Mouse (Mus musculus) frontal cortex, postnatal 25 days (tissue): ENCODE measurements at regions not wholly inside any gene's neighbourhood (a gene's known extent, or its start where the extent isn't known, plus 50 kb on each side); places are given as distances from the start of the nearest gene placed in this dataset.
A peak's percentile ranks its signal among the peaks of the same experiment; 100 is the strongest.

Experiments used
- DNase-seq, 2 experiments: peaks; one replicate each; pipeline ENCODE4 v3.0.0; 2022; ENCODE audit warnings: low spot score in 2 of 2

DNA sequence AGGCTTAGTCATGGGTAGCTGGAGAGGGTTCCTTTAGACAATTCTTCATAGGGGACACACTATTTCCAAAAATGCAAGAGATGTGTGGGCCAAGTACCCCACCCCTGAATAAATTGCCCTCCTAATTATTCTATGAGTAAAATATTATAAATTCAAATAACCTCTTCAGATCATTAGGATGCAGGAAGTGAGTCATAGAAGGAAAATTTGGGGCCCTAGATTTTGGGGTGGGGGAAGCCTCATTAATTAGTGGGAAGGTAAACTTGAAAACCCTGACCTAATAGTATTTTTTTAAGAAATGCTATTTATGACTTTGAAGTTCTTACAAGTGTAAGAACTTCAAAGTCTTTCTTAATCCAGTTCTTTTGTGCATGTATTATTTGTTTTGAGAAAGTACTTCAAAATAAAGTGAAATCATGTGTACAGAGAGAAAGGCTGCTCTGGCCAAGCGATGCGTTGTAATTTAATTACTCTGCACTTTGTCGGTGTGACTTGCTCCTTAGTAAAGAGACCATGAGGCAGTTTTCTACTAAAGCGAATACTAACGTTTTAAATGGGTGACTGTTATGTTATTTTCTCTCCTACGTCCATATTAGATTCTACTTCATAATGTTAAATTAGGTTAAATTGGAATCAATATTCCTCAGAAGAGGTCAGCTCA is 200.6 kb downstream of the Tgfb2 start:
- no peak for DNase-seq

DNA sequence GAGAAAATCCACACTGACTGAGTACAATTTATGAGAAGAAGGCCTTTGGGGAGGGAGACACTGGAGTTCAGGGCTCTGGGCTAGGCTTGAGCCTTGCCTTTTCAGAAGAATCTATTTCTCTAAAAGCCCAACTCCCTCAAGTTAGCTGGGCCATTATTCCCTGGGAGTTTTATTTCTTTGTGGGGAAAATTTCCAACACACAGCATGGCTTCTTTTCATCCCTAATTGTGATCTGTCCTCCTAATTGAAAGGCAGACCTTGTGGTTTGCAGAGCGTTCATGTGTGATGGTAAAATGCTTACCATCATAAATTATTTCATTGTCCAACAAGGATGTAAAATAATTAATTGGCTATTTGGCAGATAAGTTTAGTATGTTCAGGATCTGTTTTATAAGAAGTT is 204.1 kb downstream of the Tgfb2 start:
- no peak for DNase-seq

DNA sequence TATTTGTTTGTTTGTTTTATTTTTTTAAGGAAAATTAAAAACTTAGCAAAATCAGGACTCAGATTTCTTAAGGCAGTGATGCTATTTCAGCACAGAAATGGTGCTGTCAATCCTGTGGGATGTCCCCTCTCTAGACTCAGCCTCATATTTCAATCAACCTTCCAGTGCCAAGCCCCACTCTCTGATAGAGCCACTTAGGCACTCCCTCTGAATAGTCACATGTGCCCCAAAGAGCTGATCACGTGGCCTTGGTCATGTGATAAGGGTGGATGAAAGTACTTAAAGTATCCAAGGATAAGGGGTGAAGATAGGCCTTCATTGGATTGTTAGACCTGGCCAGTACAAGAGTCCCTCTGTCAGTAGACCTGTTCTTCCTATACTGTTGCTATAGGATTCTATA is 207.9 kb downstream of the Tgfb2 start:
- no peak for DNase-seq

DNA sequence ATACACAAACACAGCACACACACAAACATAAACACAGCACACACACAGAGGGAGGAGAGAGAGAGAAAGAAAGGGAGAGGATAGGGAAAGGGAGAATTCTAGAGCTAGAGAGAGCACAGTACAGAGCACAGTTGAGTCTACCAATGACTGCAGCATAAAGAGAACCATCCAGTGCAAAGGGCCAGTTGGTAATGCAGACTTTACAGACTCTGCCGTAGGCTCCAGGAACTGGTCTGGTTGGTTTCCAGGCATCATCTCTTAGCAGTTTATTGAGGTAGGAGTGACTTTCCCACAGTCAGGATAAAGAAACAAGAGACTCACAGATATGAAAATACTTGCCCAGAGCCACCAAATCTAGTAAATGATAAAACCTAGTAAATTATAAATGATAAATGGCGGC is 208.5 kb downstream of the Tgfb2 start:
- DNase-seq = no peak

DNA sequence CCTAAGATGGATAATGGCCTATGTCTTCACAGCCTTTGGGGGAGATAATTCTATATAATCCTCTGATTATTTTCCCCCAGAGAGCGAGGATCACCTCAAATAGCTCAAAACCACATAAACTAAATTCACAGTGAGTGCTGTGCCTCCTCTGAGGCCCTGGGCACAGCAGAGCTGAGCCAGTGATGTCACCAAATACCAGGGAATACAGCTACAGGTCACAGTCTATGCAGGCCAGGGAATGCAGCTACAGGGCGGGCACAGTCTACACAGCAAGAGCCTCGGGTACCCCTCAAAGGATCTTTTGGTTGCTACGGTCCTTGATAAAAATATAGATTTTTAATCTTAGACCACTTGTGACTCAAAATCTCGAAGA is 211.4 kb downstream of the Tgfb2 start:
- no peak for DNase-seq

- no peak for DNase-seq
Observed at GRCm38 (mm10) chr1:186493664-186494410, 212.0 kb downstream of the Tgfb2 start.

- no peak for DNase-seq
Observed at GRCm38 (mm10) chr1:186482177-186482576, 223.6 kb downstream of the Tgfb2 start.

GRCm38 (mm10) chr1:186480019-186480418 is 225.8 kb downstream of the Tgfb2 start:
- no peak for DNase-seq

DNA sequence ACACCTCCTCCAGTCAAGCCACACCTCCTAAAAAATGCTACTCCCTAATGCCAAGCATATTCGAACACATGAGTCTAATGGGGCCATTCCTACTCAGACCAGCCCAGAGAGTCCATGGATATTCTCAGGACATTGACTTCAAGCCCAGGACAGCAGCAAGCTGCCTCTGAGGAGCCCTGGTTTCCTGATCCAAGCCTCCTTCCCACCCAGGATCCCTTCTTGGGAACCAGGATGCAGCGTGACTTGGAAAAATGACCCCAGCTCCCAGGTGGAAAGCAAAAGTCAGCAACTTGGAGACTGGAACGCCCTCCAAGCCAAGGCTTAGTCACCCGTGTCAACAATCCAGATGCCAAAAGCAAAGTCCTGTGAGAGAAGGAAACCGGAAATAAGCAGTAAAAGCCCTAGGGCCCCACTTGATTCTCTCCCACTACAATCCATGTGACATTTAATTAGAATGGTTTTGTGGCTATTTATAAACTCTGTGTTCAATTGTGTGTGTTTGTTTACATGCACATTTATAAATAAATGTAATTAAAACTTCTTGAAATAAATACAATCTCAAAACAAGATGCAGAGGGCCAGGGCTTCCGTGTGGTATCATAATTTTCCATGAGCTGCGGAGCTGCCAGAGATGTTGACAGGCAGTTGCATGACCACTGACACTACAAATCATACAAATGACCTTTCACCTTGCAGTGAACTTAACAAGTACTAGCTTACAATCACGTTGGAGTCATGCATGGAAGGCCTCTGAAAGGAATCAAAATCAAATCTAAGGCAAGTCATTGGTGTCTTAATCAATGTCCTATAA is 227.2 kb downstream of the Tgfb2 start:
- no peak for DNase-seq

- DNase-seq = peak in 1 of 2 experiments; percentile 19
Observed at GRCm38 (mm10) chr1:186474844-186475243, 230.9 kb downstream of the Tgfb2 start.

DNA sequence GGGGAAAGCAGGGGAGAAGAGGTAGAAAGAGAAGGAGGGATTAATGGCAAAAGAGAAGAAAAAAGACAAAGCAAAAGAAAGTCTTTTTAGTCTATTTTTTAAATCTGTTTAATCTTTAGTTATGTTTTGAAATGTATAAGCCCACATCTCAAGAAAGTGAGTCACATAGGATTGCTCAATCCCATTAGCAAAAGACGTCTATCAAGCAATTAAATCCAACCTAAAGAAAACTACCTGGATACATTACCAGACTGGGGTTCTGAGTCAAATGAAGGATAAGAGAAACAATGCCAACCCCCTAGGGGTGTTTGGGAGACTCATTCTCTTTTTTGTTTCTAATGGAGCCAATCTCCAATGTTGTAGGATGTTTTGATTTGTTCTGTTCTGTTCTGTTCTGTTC is 231.4 kb downstream of the Tgfb2 start:
- no peak for DNase-seq

DNA sequence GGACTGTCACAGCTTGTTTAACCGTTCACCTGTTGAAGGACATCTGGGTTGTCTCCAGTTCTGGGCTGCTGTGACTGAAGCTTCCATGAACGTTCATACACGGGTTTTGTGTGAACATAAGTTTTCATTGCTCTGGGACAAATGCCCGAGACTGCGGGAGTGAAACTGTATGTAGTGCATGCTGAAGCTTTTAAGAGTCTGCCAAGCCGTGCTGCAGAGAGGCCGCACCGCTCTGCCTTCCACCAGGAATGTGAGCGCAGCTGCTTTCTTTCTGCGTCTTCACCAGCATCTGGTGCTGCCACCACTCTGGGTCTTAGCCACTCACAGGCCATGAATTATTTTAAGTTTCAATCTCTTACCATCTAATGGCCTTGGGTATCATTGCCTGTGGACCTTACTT is 232.8 kb downstream of the Tgfb2 start:
- DNase-seq = no peak

- DNase-seq = no peak
Observed at GRCm38 (mm10) chr1:186465526-186465925, 240.3 kb downstream of the Tgfb2 start.

GRCm38 (mm10) chr1:186460742-186461141 is 245.0 kb downstream of the Tgfb2 start:
- no peak for DNase-seq

DNA sequence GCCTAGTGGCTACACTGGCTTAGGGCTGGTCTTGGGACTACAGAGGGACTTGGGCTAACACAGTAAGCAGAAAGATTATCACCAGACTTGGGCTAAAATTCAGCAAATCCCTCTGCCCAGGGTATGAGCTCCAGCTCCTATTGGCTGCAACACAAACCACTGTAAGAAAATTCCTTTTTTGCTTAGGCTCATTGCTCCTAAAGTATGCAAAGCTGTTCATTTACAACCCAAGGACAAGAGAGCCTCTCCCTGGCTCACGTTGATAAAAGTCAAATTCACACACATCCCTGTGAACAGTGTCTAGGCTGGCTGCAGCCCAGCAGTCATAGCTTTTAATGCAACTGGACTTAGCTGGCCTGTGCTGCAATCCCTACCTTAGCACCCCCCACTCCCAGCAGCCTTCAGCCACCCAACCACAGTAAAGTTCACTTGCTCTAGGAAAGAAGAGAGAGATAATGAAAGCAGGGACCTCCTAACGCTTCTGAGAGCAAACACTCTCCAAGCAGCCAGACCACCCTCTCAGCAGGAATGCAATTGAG is 247.6 kb downstream of the Tgfb2 start:
- no peak for DNase-seq

DNA sequence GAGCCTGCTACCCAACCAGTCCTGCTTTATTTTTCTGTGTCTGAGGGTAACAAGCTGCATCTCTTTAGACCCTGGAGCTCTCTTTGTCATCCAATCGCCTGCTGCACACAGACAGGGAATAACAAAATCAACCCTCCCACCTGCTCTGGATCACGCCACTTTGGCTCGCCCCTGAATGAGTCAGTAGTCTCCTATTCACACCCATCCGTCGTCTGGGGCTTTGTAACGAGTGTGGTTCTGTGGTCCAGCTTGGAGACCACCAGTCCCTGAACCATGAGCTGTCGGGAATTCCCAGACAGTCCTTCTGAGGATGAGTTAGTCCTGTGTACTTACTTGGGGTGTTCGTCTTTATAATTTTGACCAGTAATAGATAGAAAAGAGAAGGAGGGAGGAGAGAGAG is 248.7 kb downstream of the Tgfb2 start:
- no peak for DNase-seq

DNA sequence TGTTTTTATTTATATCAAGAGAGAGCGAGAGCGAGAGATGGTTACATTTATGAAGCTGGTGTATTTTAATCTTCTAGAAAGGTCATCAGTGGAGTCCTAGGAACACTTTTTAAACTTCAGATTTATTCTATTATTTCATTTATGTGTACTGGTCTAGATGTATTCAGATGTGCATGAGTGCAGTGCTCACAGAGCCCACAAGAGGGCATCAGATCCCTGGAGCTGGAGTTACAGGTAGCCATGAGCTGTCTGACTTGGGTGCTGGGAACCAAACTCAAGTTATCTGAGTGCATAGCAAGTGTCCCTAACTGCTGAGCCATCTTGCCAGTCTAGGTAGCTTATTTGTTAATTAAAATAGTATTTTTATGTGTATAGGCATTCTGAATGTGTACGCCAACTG is 249.7 kb downstream of the Tgfb2 start:
- no peak for DNase-seq

- no peak for DNase-seq
Observed at GRCm38 (mm10) chr1:186455177-186455660, 250.6 kb downstream of the Tgfb2 start.

- DNase-seq = no peak
Observed at GRCm38 (mm10) chr1:186454393-186455085, 251.2 kb downstream of the Tgfb2 start.

DNA sequence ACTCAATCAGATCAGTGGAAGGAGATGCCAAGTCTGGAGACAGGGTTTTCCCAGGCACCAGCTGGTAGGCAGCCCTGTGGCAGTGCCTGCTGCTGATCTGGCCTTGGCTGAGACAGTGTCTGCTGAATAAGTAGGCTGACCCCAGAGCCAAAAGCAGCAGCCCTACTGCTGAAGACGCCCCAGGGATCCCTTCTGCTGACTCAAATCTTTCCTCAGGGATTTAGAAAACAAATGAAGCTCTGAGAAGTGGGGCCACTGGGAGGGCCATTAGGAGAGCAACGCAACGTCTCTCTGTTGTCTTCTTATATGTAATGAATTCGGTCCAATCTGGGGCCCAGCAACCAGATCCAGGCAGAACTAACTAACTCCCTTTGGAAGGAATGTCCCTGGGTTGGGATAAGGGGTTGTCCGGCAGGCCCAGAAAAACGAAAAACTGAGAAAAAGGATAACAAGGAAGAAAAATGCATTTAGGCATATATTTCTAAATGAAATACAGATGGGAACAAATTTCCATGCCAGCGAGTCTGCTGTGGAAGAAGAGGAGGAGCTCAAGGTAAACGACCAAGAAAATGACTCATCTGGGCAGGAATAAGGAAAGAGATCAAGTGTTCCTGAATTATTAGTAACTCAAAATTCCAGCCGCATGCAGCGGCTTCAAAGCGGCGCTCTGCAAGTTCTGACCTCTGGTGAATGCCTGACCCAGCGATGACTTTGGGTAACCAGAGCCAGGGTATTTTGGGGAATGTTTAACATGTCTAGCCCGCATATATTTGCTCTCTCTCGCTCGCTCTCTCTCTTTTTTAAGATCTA is 256.7 kb downstream of the Tgfb2 start:
- no peak for DNase-seq

GRCm38 (mm10) chr1:186447521-186447920 is 258.3 kb downstream of the Tgfb2 start:
- DNase-seq = no peak
